Mouse (Mus musculus) MEL (cell line): Measurements from ENCODE around the gene Igsf21.

ENCODE experiments used
- CTCF ChIP-seq, 3 experiments: IDR thresholded peaks in 2 of 3; conservative IDR thresholded peaks in 1 of 3; 2 replicates each; pipeline ENCODE4 v1.5.1; 2011 to 2012; ENCODE audit warnings: low read length in 3 of 3, low read depth in 2 of 3, mild to moderate bottlenecking in 2 of 3, improper control_type of control experiment in 1 of 3, inconsistent platforms in 1 of 3, mixed read lengths in 1 of 3, moderate library complexity in 1 of 3; ENCODE audit not compliant: control insufficient read depth in 1 of 3, insufficient read depth in 1 of 3, poor library complexity in 1 of 3, severe bottlenecking in 1 of 3
- E2F4 ChIP-seq: IDR thresholded peaks from 2 replicates; pipeline ENCODE4 v1.6.1; 2011; ENCODE audit warnings: low read depth, low read length, improper control_type of control experiment, borderline replicate concordance
- EP300 ChIP-seq, 2 experiments: IDR thresholded peaks; 2 replicates each; pipeline ENCODE4 v1.6.1; 2011; ENCODE audit warnings: improper control_type of control experiment in 2 of 2, low read length in 2 of 2, low read depth in 1 of 2, mild to moderate bottlenecking in 1 of 2
- MEF2A ChIP-seq: IDR thresholded peaks from 2 replicates; pipeline ENCODE4 v1.6.1; 2014; ENCODE audit warnings: low read depth, mild to moderate bottlenecking, inconsistent platforms, low read length, improper control_type of control experiment; ENCODE audit not compliant: poor library complexity, insufficient replicate concordance, severe bottlenecking; ENCODE audit errors: extremely low read depth
- NELFE ChIP-seq: IDR thresholded peaks from 2 replicates; pipeline ENCODE4 v1.6.1; 2011; ENCODE audit warnings: low read depth, low read length, improper control_type of control experiment
- POLR2A ChIP-seq, 2 experiments: IDR thresholded peaks; 2 replicates each; pipeline ENCODE4 v1.6.1; 2011 to 2012; ENCODE audit warnings: low read length in 2 of 2, mild to moderate bottlenecking in 2 of 2, control low read depth in 1 of 2, improper control_type of control experiment in 1 of 2, low read depth in 1 of 2, moderate library complexity in 1 of 2; ENCODE audit not compliant: control insufficient read depth in 1 of 2, insufficient read depth in 1 of 2, poor library complexity in 1 of 2
- USF2 ChIP-seq, 2 experiments: IDR thresholded peaks; 2 replicates each; pipeline ENCODE4 v1.6.1; 2011 to 2012; ENCODE audit warnings: improper control_type of control experiment in 2 of 2, low read length in 2 of 2, borderline replicate concordance in 1 of 2, inconsistent platforms in 1 of 2, low read depth in 1 of 2, mild to moderate bottlenecking in 1 of 2; ENCODE audit not compliant: insufficient read depth in 1 of 2
- ZNF384 ChIP-seq: IDR thresholded peaks from 2 replicates; pipeline ENCODE4 v1.6.1; 2012; ENCODE audit warnings: low read depth, mild to moderate bottlenecking, inconsistent platforms, low read length, improper control_type of control experiment

- TF ChIP-seq ZNF384: no peak
- TF ChIP-seq POLR2A (IDR thresholded peaks at IDR 0.05; ENCODE audit: control insufficient read depth in 1 of 2, insufficient read depth in 1 of 2, low read depth in 1 of 2, low read length in 2 of 2, poor library complexity in 1 of 2): no peak
- no peak for TF ChIP-seq USF2 (IDR thresholded peaks at IDR 0.05; ENCODE audit: borderline replicate concordance in 1 of 2, insufficient read depth in 1 of 2, low read depth in 1 of 2, low read length in 2 of 2)
- TF ChIP-seq EP300 (IDR thresholded peaks at IDR 0.05; ENCODE audit: low read depth in 1 of 2, low read length in 2 of 2): no peak
- TF ChIP-seq NELFE: no peak
- TF ChIP-seq E2F4: no peak
- no peak for TF ChIP-seq MEF2A
- no peak for TF ChIP-seq CTCF (IDR thresholded peaks at IDR 0.05 in 2 of 3, conservative IDR thresholded peaks at IDR 0.05 in 1 of 3; ENCODE audit: control insufficient read depth in 1 of 3, insufficient read depth in 1 of 3, low read depth in 2 of 3, low read length in 3 of 3, poor library complexity in 1 of 3, severe bottlenecking in 1 of 3)
These were observed 151.7 kb downstream of the Igsf21 start for GRCm38 (mm10) chr4:140094835-140095234.
